Mouse (Mus musculus): ENCODE data around the gene Pmp22. TPM values are rescaled to one million over a fixed set of nuclear protein-coding genes. Genes with fewer than 3 reads are reported as not detected.

The Pmp22 gene
- total RNA-seq (2012; rRNA removed): 42.5 and 106 TPM in 2 replicates

- no peak within 1 kb of the TSS for H3K4me3 ChIP-seq (ENCODE audit: insufficient read depth in 1 of 2, low read depth in 1 of 2, low read length in 2 of 2, poor library complexity in 1 of 2, severe bottlenecking in 1 of 2)
- no peak within 1 kb of the TSS for H3K27ac ChIP-seq (ENCODE audit: insufficient read depth, low read depth, low read length, poor library complexity, severe bottlenecking)
- TF ChIP-seq ZNF384 (IDR thresholded peaks at IDR 0.05; ENCODE audit: low read depth, low read length) (no peak), CHD2 (IDR thresholded peaks at IDR 0.05; ENCODE audit: low read depth, low read length) (no peak), MAFK (IDR thresholded peaks at IDR 0.05; ENCODE audit: insufficient read depth, low read depth, low read length) (no peak), ZC3H11A (IDR thresholded peaks at IDR 0.05; ENCODE audit: borderline replicate concordance, low read depth, low read length) (no peak), HCFC1 (IDR thresholded peaks at IDR 0.05; ENCODE audit: borderline replicate concordance, insufficient read depth, low read length) (no peak)
- peaks cover 0 to 9% of the 10 kb centered on the region in 2 experiments; a peak in 2 of 4 replicates for H3K4me1 ChIP-seq (ENCODE audit: control insufficient read depth in 2 of 2, insufficient read depth in 2 of 2, low read length in 2 of 2, poor library complexity in 1 of 2)
- DNase-seq (ENCODE audit: low read depth, low spot score): no peak
- in situ Hi-C loops (cut with MboI; ENCODE audit: low sequenced_read_pairs in 2 of 2, unreplicated experiment in 2 of 2): loop anchor here in 1 of 2 experiments (25.0 kb wide), 1 partner anchor 366 kb away; the partner anchor contains the start of gene Gm10428
- no peaks in the 10 kb centered on the region for H3K36me3 ChIP-seq (ENCODE audit: control insufficient read depth, insufficient read depth, low read length, poor library complexity, severe bottlenecking)
- no peaks in the 10 kb centered on the region for H3K9me3 ChIP-seq (ENCODE audit: control insufficient read depth, insufficient read depth, low read depth, low read length)
- H3K9ac ChIP-seq (ENCODE audit: insufficient read depth, low read depth, low read length, poor library complexity, severe bottlenecking): no peak within 1 kb of the TSS
These were observed at the start of gene Pmp22 for GRCm38 (mm10) chr11:63128784-63129183. Gene Pmp22, plus strand, starts transcription at chr11:63128982.

- Histone ChIP-seq H3K36me3 (ENCODE audit: control insufficient read depth, insufficient read depth, low read length, poor library complexity, severe bottlenecking) (no peaks in the 10 kb centered on the region), H3K9me3 (ENCODE audit: control insufficient read depth, insufficient read depth, low read depth, low read length) (no peaks in the 10 kb centered on the region), H3K27ac (ENCODE audit: insufficient read depth, low read depth, low read length, poor library complexity, severe bottlenecking) (no peak overlapping the region), H3K9ac (ENCODE audit: insufficient read depth, low read depth, low read length, poor library complexity, severe bottlenecking) (no peak overlapping the region), H3K4me3 (ENCODE audit: insufficient read depth in 1 of 2, low read depth in 1 of 2, low read length in 2 of 2, poor library complexity in 1 of 2, severe bottlenecking in 1 of 2) (no peak overlapping the region), H3K4me1 (ENCODE audit: control insufficient read depth in 2 of 2, insufficient read depth in 2 of 2, low read length in 2 of 2, poor library complexity in 1 of 2) (no peaks in the 10 kb centered on the region)
- TF ChIP-seq ZC3H11A (IDR thresholded peaks at IDR 0.05; ENCODE audit: borderline replicate concordance, low read depth, low read length): no peak
- no peak for TF ChIP-seq HCFC1 (IDR thresholded peaks at IDR 0.05; ENCODE audit: borderline replicate concordance, insufficient read depth, low read length)
- no peak for TF ChIP-seq MAFK (IDR thresholded peaks at IDR 0.05; ENCODE audit: insufficient read depth, low read depth, low read length)
- no peak for TF ChIP-seq ZNF384 (IDR thresholded peaks at IDR 0.05; ENCODE audit: low read depth, low read length)
- TF ChIP-seq CHD2 (IDR thresholded peaks at IDR 0.05; ENCODE audit: low read depth, low read length): no peak
- DNase-seq (ENCODE audit: low read depth, low spot score): no peak
- in situ Hi-C loops (cut with MboI; ENCODE audit: low sequenced_read_pairs in 2 of 2, unreplicated experiment in 2 of 2): no loop called here
These were observed 44.2 kb upstream of the Pmp22 start for GRCm38 (mm10) chr11:63084536-63084935.

- no peak overlapping the region for H3K27ac ChIP-seq (ENCODE audit: insufficient read depth, low read depth, low read length, poor library complexity, severe bottlenecking)
- in situ Hi-C loops (cut with MboI; ENCODE audit: low sequenced_read_pairs in 2 of 2, unreplicated experiment in 2 of 2): no loop called here
- no peak overlapping the region for H3K9ac ChIP-seq (ENCODE audit: insufficient read depth, low read depth, low read length, poor library complexity, severe bottlenecking)
- no peaks in the 10 kb centered on the region for H3K36me3 ChIP-seq (ENCODE audit: control insufficient read depth, insufficient read depth, low read length, poor library complexity, severe bottlenecking)
- DNase-seq (ENCODE audit: low read depth, low spot score): no peak
- H3K9me3 ChIP-seq (ENCODE audit: control insufficient read depth, insufficient read depth, low read depth, low read length): no peaks in the 10 kb centered on the region
- peaks cover 0 to 4% of the 10 kb centered on the region in 2 experiments; a peak in 1 of 4 replicates for H3K4me1 ChIP-seq (ENCODE audit: control insufficient read depth in 2 of 2, insufficient read depth in 2 of 2, low read length in 2 of 2, poor library complexity in 1 of 2)
- TF ChIP-seq ZC3H11A (IDR thresholded peaks at IDR 0.05; ENCODE audit: borderline replicate concordance, low read depth, low read length): no peak
- peak; percentile 87 for TF ChIP-seq MAFK (IDR thresholded peaks at IDR 0.05; ENCODE audit: insufficient read depth, low read depth, low read length)
- TF ChIP-seq ZNF384 (IDR thresholded peaks at IDR 0.05; ENCODE audit: low read depth, low read length): no peak
- no peak for TF ChIP-seq HCFC1 (IDR thresholded peaks at IDR 0.05; ENCODE audit: borderline replicate concordance, insufficient read depth, low read length)
- TF ChIP-seq CHD2 (IDR thresholded peaks at IDR 0.05; ENCODE audit: low read depth, low read length): no peak
- H3K4me3 ChIP-seq (ENCODE audit: insufficient read depth in 1 of 2, low read depth in 1 of 2, low read length in 2 of 2, poor library complexity in 1 of 2, severe bottlenecking in 1 of 2): no peak overlapping the region
These were observed 40.1 kb upstream of the Pmp22 start for GRCm38 (mm10) chr11:63088672-63089071.

GRCm38 (mm10) chr11:63090210-63090609 is 38.6 kb upstream of the Pmp22 start:
- no peaks in the 10 kb centered on the region for H3K9me3 ChIP-seq (ENCODE audit: control insufficient read depth, insufficient read depth, low read depth, low read length)
- H3K36me3 ChIP-seq (ENCODE audit: control insufficient read depth, insufficient read depth, low read length, poor library complexity, severe bottlenecking): no peaks in the 10 kb centered on the region
- no peak overlapping the region for H3K9ac ChIP-seq (ENCODE audit: insufficient read depth, low read depth, low read length, poor library complexity, severe bottlenecking)
- peaks cover 0 to 4% of the 10 kb centered on the region in 2 experiments; a peak in 1 of 4 replicates for H3K4me1 ChIP-seq (ENCODE audit: control insufficient read depth in 2 of 2, insufficient read depth in 2 of 2, low read length in 2 of 2, poor library complexity in 1 of 2)
- DNase-seq (ENCODE audit: low read depth, low spot score): no peak
- TF ChIP-seq ZC3H11A (IDR thresholded peaks at IDR 0.05; ENCODE audit: borderline replicate concordance, low read depth, low read length) (no peak), CHD2 (IDR thresholded peaks at IDR 0.05; ENCODE audit: low read depth, low read length) (no peak), HCFC1 (IDR thresholded peaks at IDR 0.05; ENCODE audit: borderline replicate concordance, insufficient read depth, low read length) (no peak), ZNF384 (IDR thresholded peaks at IDR 0.05; ENCODE audit: low read depth, low read length) (no peak), MAFK (IDR thresholded peaks at IDR 0.05; ENCODE audit: insufficient read depth, low read depth, low read length) (no peak)
- H3K27ac ChIP-seq (ENCODE audit: insufficient read depth, low read depth, low read length, poor library complexity, severe bottlenecking): no peak overlapping the region
- H3K4me3 ChIP-seq (ENCODE audit: insufficient read depth in 1 of 2, low read depth in 1 of 2, low read length in 2 of 2, poor library complexity in 1 of 2, severe bottlenecking in 1 of 2): no peak overlapping the region
- in situ Hi-C loops (cut with MboI; ENCODE audit: low sequenced_read_pairs in 2 of 2, unreplicated experiment in 2 of 2): no loop called here

Measured in ES-E14 (cell line).